Mouse (Mus musculus): ENCODE measurements at regions not wholly inside any gene's neighbourhood (a gene's known extent, or its start where the extent isn't known, plus 50 kb on each side); places are given as distances from the start of the nearest gene placed in this dataset.
A peak's percentile ranks its signal among the peaks of the same experiment; 100 is the strongest.

GRCm38 (mm10) chr11:17501120-17502043 lies 244.0 kb downstream of the C1d start:
- no peak overlapping the region for H3K27ac ChIP-seq (ENCODE audit: low read depth, low read length)
- no peak overlapping the region for H3K4me3 ChIP-seq (ENCODE audit: low read length)
- ATAC-seq, result peak; percentile 65
- H3K36me3 ChIP-seq (ENCODE audit: control insufficient read depth, insufficient read depth, low read length), result no peaks in the 10 kb centered on the region
- H3K9ac ChIP-seq (ENCODE audit: low read depth, low read length), result no peak overlapping the region
- no peaks in the 10 kb centered on the region for H3K4me1 ChIP-seq (ENCODE audit: control insufficient read depth, insufficient read depth, low read depth, low read length)
- 75% methylated on average over 14 of the region's 14 CpGs for WGBS
- H3K27me3 ChIP-seq (replicated peaks; ENCODE audit: control insufficient read depth, insufficient read depth, low read length), result no peaks in the 10 kb centered on the region
- H3K4me2 ChIP-seq (ENCODE audit: low read length), result no peak overlapping the region
- no peaks in the 10 kb centered on the region for H3K9me3 ChIP-seq (ENCODE audit: control insufficient read depth, low read length)

GRCm38 (mm10) chr11:17502052-17502451 lies 244.7 kb downstream of the C1d start:
- H3K27me3 ChIP-seq (replicated peaks; ENCODE audit: control insufficient read depth, insufficient read depth, low read length), result no peaks in the 10 kb centered on the region
- WGBS, result 78% methylated on average over 7 of the region's 7 CpGs
- 0 out of 2 replicates have a peak, but pooled peaks have one; percentile 30 for ATAC-seq

GRCm38 (mm10) chr11:17522220-17522919 lies 265.0 kb downstream of the C1d start:
- no peak overlapping the region for H3K9ac ChIP-seq (ENCODE audit: low read depth, low read length)
- no peaks in the 10 kb centered on the region for H3K4me1 ChIP-seq (ENCODE audit: control insufficient read depth, insufficient read depth, low read depth, low read length)
- no peaks in the 10 kb centered on the region for H3K36me3 ChIP-seq (ENCODE audit: control insufficient read depth, insufficient read depth, low read length)
- WGBS, result 77% methylated on average over 12 of the region's 12 CpGs
- no peaks in the 10 kb centered on the region for H3K9me3 ChIP-seq (ENCODE audit: control insufficient read depth, low read length)
- H3K4me2 ChIP-seq (ENCODE audit: low read length), result no peak overlapping the region
- H3K4me3 ChIP-seq (ENCODE audit: low read length), result no peak overlapping the region
- no peak for ATAC-seq
- no peaks in the 10 kb centered on the region for H3K27me3 ChIP-seq (replicated peaks; ENCODE audit: control insufficient read depth, insufficient read depth, low read length)
- no peak overlapping the region for H3K27ac ChIP-seq (ENCODE audit: low read depth, low read length)

More at GRCm38 (mm10) chr11:17502052-17502451, 244.7 kb downstream of the C1d start:
- no peaks in the 10 kb centered on the region for H3K9me3 ChIP-seq (ENCODE audit: control insufficient read depth, low read length)
- H3K27ac ChIP-seq (ENCODE audit: low read depth, low read length), result no peak overlapping the region
- H3K4me3 ChIP-seq (ENCODE audit: low read length), result no peak overlapping the region
- H3K9ac ChIP-seq (ENCODE audit: low read depth, low read length), result no peak overlapping the region
- no peaks in the 10 kb centered on the region for H3K36me3 ChIP-seq (ENCODE audit: control insufficient read depth, insufficient read depth, low read length)
- H3K4me1 ChIP-seq (ENCODE audit: control insufficient read depth, insufficient read depth, low read depth, low read length), result no peaks in the 10 kb centered on the region
- no peak overlapping the region for H3K4me2 ChIP-seq (ENCODE audit: low read length)

- Histone ChIP-seq H3K27me3 (replicated peaks; ENCODE audit: control insufficient read depth, insufficient read depth, low read length) (no peaks in the 10 kb centered on the region), H3K9me3 (ENCODE audit: control insufficient read depth, low read length) (no peaks in the 10 kb centered on the region), H3K4me2 (ENCODE audit: low read length) (no peak overlapping the region), H3K9ac (ENCODE audit: low read depth, low read length) (no peak overlapping the region), H3K4me1 (ENCODE audit: control insufficient read depth, insufficient read depth, low read depth, low read length) (no peaks in the 10 kb centered on the region), H3K36me3 (ENCODE audit: control insufficient read depth, insufficient read depth, low read length) (no peaks in the 10 kb centered on the region), H3K4me3 (ENCODE audit: low read length) (no peak overlapping the region), H3K27ac (ENCODE audit: low read depth, low read length) (no peak overlapping the region)
- no peak for ATAC-seq
- WGBS, result 88% methylated on average over 4 of the region's 4 CpGs
Observed at GRCm38 (mm10) chr11:17523329-17523728, 265.9 kb downstream of the C1d start.

- Histone ChIP-seq H3K4me1 (ENCODE audit: control insufficient read depth, insufficient read depth, low read depth, low read length) (no peaks in the 10 kb centered on the region), H3K9me3 (ENCODE audit: control insufficient read depth, low read length) (no peaks in the 10 kb centered on the region), H3K4me2 (ENCODE audit: low read length) (no peak overlapping the region), H3K36me3 (ENCODE audit: control insufficient read depth, insufficient read depth, low read length) (no peaks in the 10 kb centered on the region), H3K27me3 (replicated peaks; ENCODE audit: control insufficient read depth, insufficient read depth, low read length) (no peaks in the 10 kb centered on the region), H3K9ac (ENCODE audit: low read depth, low read length) (no peak overlapping the region), H3K27ac (ENCODE audit: low read depth, low read length) (no peak overlapping the region), H3K4me3 (ENCODE audit: low read length) (no peak overlapping the region)
- ATAC-seq, result no peak
- 41% methylated on average over 7 of the region's 7 CpGs for WGBS
Observed at GRCm38 (mm10) chr11:17524985-17525775, 267.8 kb downstream of the C1d start.

- H3K4me3 ChIP-seq (ENCODE audit: low read length), result no peak overlapping the region
- no peak overlapping the region for H3K4me2 ChIP-seq (ENCODE audit: low read length)
- no peaks in the 10 kb centered on the region for H3K36me3 ChIP-seq (ENCODE audit: control insufficient read depth, insufficient read depth, low read length)
- WGBS, result 54% methylated on average over 5 of the region's 5 CpGs
- no peaks in the 10 kb centered on the region for H3K27me3 ChIP-seq (replicated peaks; ENCODE audit: control insufficient read depth, insufficient read depth, low read length)
- no peaks in the 10 kb centered on the region for H3K9me3 ChIP-seq (ENCODE audit: control insufficient read depth, low read length)
- no peaks in the 10 kb centered on the region for H3K4me1 ChIP-seq (ENCODE audit: control insufficient read depth, insufficient read depth, low read depth, low read length)
- no peak overlapping the region for H3K27ac ChIP-seq (ENCODE audit: low read depth, low read length)
- H3K9ac ChIP-seq (ENCODE audit: low read depth, low read length), result no peak overlapping the region
- no peak; the same call in 1 of the 2 replicates for ATAC-seq
Observed at GRCm38 (mm10) chr11:17526476-17526875, 269.1 kb downstream of the C1d start.

- 86% methylated on average over 6 of the region's 6 CpGs for WGBS
- Histone ChIP-seq H3K9me3 (ENCODE audit: control insufficient read depth, low read length) (no peaks in the 10 kb centered on the region), H3K36me3 (ENCODE audit: control insufficient read depth, insufficient read depth, low read length) (no peaks in the 10 kb centered on the region), H3K4me3 (ENCODE audit: low read length) (no peak overlapping the region), H3K4me1 (ENCODE audit: control insufficient read depth, insufficient read depth, low read depth, low read length) (no peaks in the 10 kb centered on the region), H3K4me2 (ENCODE audit: low read length) (no peak overlapping the region), H3K9ac (ENCODE audit: low read depth, low read length) (no peak overlapping the region), H3K27ac (ENCODE audit: low read depth, low read length) (no peak overlapping the region), H3K27me3 (replicated peaks; ENCODE audit: control insufficient read depth, insufficient read depth, low read length) (no peaks in the 10 kb centered on the region)
- no peak for ATAC-seq
Observed at GRCm38 (mm10) chr11:17528609-17529008, 271.2 kb downstream of the C1d start.

GRCm38 (mm10) chr11:17533706-17534105 lies 276.3 kb downstream of the C1d start:
- no peak for ATAC-seq
- no peak overlapping the region for H3K4me3 ChIP-seq (ENCODE audit: low read length)
- H3K4me2 ChIP-seq (ENCODE audit: low read length), result no peak overlapping the region
- WGBS, result 74% methylated on average over 3 of the region's 3 CpGs
- no peaks in the 10 kb centered on the region for H3K4me1 ChIP-seq (ENCODE audit: control insufficient read depth, insufficient read depth, low read depth, low read length)
- no peak overlapping the region for H3K9ac ChIP-seq (ENCODE audit: low read depth, low read length)
- H3K9me3 ChIP-seq (ENCODE audit: control insufficient read depth, low read length), result no peaks in the 10 kb centered on the region
- H3K27ac ChIP-seq (ENCODE audit: low read depth, low read length), result no peak overlapping the region
- H3K27me3 ChIP-seq (replicated peaks; ENCODE audit: control insufficient read depth, insufficient read depth, low read length), result no peaks in the 10 kb centered on the region
- H3K36me3 ChIP-seq (ENCODE audit: control insufficient read depth, insufficient read depth, low read length), result no peaks in the 10 kb centered on the region

- H3K36me3 ChIP-seq (ENCODE audit: control insufficient read depth, insufficient read depth, low read length), result no peaks in the 10 kb centered on the region
- peaks cover 2% of the 10 kb centered on the region; the same call in 1 of the 2 replicates for H3K4me1 ChIP-seq (ENCODE audit: control insufficient read depth, insufficient read depth, low read depth, low read length)
- H3K9me3 ChIP-seq (ENCODE audit: control insufficient read depth, low read length), result no peaks in the 10 kb centered on the region
- H3K27ac ChIP-seq (ENCODE audit: low read depth, low read length), result no peak overlapping the region
- H3K4me3 ChIP-seq (ENCODE audit: low read length), result no peak overlapping the region
- H3K4me2 ChIP-seq (ENCODE audit: low read length), result no peak overlapping the region
- no peaks in the 10 kb centered on the region for H3K27me3 ChIP-seq (replicated peaks; ENCODE audit: control insufficient read depth, insufficient read depth, low read length)
- H3K9ac ChIP-seq (ENCODE audit: low read depth, low read length), result no peak overlapping the region
- ATAC-seq, result no peak
Observed at GRCm38 (mm10) chr11:17546286-17546685, 288.9 kb downstream of the C1d start.
